Mouse (Mus musculus) kidney, adult 2 months (tissue): ENCODE data around the gene Nat10. TPM values are rescaled to one million over a fixed set of nuclear protein-coding genes. Genes with fewer than 3 reads are reported as not detected.

ENCODE experiments used
- DNase-seq: peaks from one replicate; pipeline ENCODE4 v3.0.0; 2021
- H3K27ac ChIP-seq: fragments of 200-500 bp; 2 replicates; pipeline ENCODE4 v1.5.1; 2012; ENCODE audit warnings: low read depth, low read length, control low read depth, inconsistent platforms; ENCODE audit not compliant: insufficient read depth
- H3K27me3 ChIP-seq: fragments of 200-500 bp; replicated peaks from 2 replicates; pipeline ENCODE4 v1.6.1; 2012; ENCODE audit warnings: mild to moderate bottlenecking, moderate library complexity, low read length, inconsistent platforms; ENCODE audit not compliant: control insufficient read depth, insufficient read depth
- H3K36me3 ChIP-seq: fragments of 200-500 bp; 2 replicates; pipeline ENCODE4 v1.6.1; 2012; ENCODE audit warnings: mild to moderate bottlenecking, moderate library complexity, low read length, inconsistent platforms; ENCODE audit not compliant: control insufficient read depth, insufficient read depth
- H3K4me1 ChIP-seq: fragments of 200-500 bp; 2 replicates; pipeline ENCODE4 v1.6.1; 2011; ENCODE audit warnings: low read length; ENCODE audit not compliant: control insufficient read depth, insufficient read depth
- H3K4me3 ChIP-seq: fragments of 200-500 bp; 2 replicates; pipeline ENCODE4 v1.5.1; 2011; ENCODE audit warnings: mild to moderate bottlenecking, low read depth, low read length, control low read depth; ENCODE audit not compliant: insufficient read depth
- CTCF ChIP-seq: fragments of 200-500 bp; conservative IDR thresholded peaks from 2 replicates; pipeline ENCODE4 v1.5.1; 2011; ENCODE audit warnings: low read depth, mild to moderate bottlenecking, control low read depth, low read length, moderate library complexity, mixed read lengths; ENCODE audit not compliant: insufficient read depth, insufficient read length
- POLR2A ChIP-seq: fragments of 200-500 bp; IDR thresholded peaks from one replicate; pipeline ENCODE4 v1.6.1; 2011; ENCODE audit warnings: low read depth, low read length, control low read depth
- whole genome bisulfite sequencing: fragments of 180-500 bp; shearing (Covaris S2); methylation state at CpG from one replicate; pipeline ENCODE4 v1.1.7; 2018; 5-methylcytosine and 5-hydroxymethylcytosine counted together
- polyA plus RNA-seq: library from polyadenylated mRNA; depleted of rRNA; stranded (reverse); fragments of >200 nt; gene quantifications from 2 replicates; pipeline ENCODE4 v1.2.3, GENCODE M21; 2012

The Nat10 gene
- polyA plus RNA-seq, 1 experiment, result 23.8 TPM

DNA sequence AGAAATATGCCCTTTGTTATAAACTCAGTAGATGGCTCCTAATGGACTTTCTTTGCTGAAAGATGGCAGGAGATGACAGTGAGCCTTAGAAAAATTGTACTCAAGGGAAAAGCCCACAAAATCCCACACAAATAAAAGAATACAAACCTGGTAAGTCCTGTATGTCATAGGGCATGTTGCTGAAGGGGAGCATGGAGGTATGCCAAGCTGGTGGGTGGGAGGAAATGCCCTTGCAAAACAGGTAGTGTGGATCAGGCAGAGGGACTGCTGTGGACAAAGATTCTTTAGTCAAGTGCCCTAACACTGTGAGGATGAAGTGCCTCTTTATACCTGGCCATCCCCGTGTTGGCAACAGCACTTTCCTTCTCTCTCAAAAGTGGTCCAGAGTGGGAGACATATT lies 68.3 kb downstream of the Nat10 start:
- WGBS, result 100% methylated on average over 1 of the region's 1 CpGs
- no peak for TF ChIP-seq POLR2A
- no peak for TF ChIP-seq CTCF
- Histone ChIP-seq H3K4me1 (no peaks in the 10 kb centered on the region; the same call in 1 of the 2 replicates), H3K36me3 (no peaks in the 10 kb centered on the region), H3K27ac (no peak overlapping the region), H3K4me3 (no peak overlapping the region), H3K27me3 (no peaks in the 10 kb centered on the region)
- DNase-seq, result no peak

- Histone ChIP-seq H3K36me3 (no peaks in the 10 kb centered on the region), H3K27me3 (no peaks in the 10 kb centered on the region), H3K4me3 (no peak overlapping the region), H3K4me1 (no peaks in the 10 kb centered on the region; the same call in 1 of the 2 replicates), H3K27ac (no peak overlapping the region)
- TF ChIP-seq CTCF, result no peak
- no peak for TF ChIP-seq POLR2A
- peak; percentile 37 for DNase-seq
- 91% methylated on average over 1 of the region's 1 CpGs for WGBS
Measured at GRCm38 (mm10) chr2:103691278-103691677, 69.8 kb downstream of the Nat10 start.

- TF ChIP-seq POLR2A (no peak), CTCF (no peak)
- Histone ChIP-seq H3K4me1 (no peaks in the 10 kb centered on the region), H3K36me3 (no peaks in the 10 kb centered on the region), H3K4me3 (no peak overlapping the region), H3K27ac (no peak overlapping the region), H3K27me3 (no peaks in the 10 kb centered on the region)
- no peak for DNase-seq
- 57% methylated on average over 5 of the region's 5 CpGs for WGBS
Measured at GRCm38 (mm10) chr2:103690828-103691227, 70.2 kb downstream of the Nat10 start.

GRCm38 (mm10) chr2:103690425-103690824 lies 70.6 kb downstream of the Nat10 start:
- H3K4me1 ChIP-seq, result no peaks in the 10 kb centered on the region
- no peak for TF ChIP-seq POLR2A
- no peak for TF ChIP-seq CTCF
- H3K27me3 ChIP-seq, result no peaks in the 10 kb centered on the region
- no peaks in the 10 kb centered on the region for H3K36me3 ChIP-seq
- H3K27ac ChIP-seq, result no peak overlapping the region
- peak; percentile 28 for DNase-seq
- 40% methylated on average over 6 of the region's 6 CpGs for WGBS
- no peak overlapping the region for H3K4me3 ChIP-seq

DNA sequence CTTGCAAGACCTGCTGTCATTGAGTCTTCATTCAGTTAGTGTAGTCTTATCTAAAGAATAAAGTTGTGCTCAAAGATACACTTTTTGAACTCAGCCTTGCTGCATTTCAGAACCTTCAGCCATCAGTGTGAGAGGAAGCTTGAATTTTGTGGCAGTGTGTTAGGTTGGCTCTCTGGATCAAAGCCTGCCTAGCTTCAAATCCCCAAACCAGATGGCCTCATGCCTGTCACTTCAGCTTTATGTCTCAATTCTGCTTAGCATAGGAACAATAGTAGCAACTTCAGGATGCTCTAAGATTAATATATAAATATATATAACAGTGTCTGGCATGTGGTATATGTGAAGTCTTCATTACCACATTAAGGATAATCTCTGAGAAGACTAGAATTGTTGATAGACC lies 73.2 kb downstream of the Nat10 start:
- Histone ChIP-seq H3K4me1 (peaks cover 1% of the 10 kb centered on the region; the same call in 1 of the 2 replicates), H3K4me3 (no peak overlapping the region), H3K36me3 (no peaks in the 10 kb centered on the region), H3K27ac (no peak overlapping the region), H3K27me3 (no peaks in the 10 kb centered on the region)
- no peak for TF ChIP-seq CTCF
- TF ChIP-seq POLR2A, result no peak
- DNase-seq, result no peak

- Histone ChIP-seq H3K27me3 (no peaks in the 10 kb centered on the region), H3K27ac (no peak overlapping the region), H3K4me3 (no peak overlapping the region), H3K4me1 (peaks cover 4% of the 10 kb centered on the region; the same call in 1 of the 2 replicates), H3K36me3 (no peaks in the 10 kb centered on the region)
- TF ChIP-seq POLR2A (no peak), CTCF (no peak)
- DNase-seq, result no peak
Measured at GRCm38 (mm10) chr2:103687143-103687542, 73.9 kb downstream of the Nat10 start.

DNA sequence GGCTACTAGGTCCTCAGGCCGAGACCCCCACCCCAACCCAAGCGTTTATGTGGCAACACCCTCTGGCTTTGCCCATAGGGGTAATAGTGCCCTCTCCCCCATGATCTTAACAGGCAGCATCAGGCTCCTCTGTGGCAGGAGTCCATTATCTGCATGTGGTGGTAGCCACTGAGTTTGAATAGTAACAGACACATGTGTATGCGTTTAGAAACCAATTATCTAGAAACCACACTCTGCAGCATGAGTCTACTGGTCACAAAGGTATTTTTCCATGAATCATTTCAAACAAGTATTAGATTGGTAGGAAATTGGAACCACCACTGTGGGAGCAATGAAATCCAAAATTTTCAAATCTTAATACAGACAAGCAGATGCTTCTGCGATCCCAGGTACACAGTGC lies 75.5 kb downstream of the Nat10 start:
- 92% methylated on average over 4 of the region's 4 CpGs for WGBS
- no peaks in the 10 kb centered on the region for H3K27me3 ChIP-seq
- no peak for DNase-seq
- no peaks in the 10 kb centered on the region for H3K36me3 ChIP-seq
- H3K4me1 ChIP-seq, result peaks cover 4% of the 10 kb centered on the region; the same call in 1 of the 2 replicates
- no peak overlapping the region for H3K4me3 ChIP-seq
- H3K27ac ChIP-seq, result no peak overlapping the region
- TF ChIP-seq POLR2A (no peak), CTCF (no peak)
